Mouse (Mus musculus): ENCODE results near the gene Nek10.

DNA sequence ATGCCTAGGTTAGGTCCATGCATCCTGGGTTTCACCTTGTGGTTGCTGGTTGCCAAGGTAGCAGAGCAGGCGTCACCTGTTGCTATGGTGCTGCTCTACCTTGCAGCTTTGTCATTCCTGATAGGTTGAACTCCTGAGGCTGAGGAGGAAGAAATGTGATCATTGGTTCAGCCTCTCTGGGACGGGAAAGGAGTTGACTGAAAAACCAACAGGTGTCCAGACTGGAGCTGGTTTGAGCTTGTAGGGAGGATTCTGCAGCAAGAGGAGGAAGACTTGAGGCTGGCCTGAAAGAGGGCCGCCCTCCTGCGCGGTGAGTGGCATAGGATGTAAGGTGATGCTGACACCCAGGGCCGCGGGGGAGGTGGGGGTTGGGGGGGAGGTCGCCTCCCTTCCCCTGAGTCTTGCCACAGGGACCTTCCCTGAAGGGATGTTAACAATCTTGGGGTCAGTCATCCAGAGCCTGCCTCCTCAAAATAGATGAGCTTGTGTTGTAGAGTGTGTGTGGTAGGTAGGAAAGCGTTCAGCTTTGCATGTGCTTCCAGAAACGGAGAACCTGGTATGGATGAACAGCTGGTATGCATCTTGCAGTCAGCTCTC, 804 bp downstream of the Nek10 start:
- no peak for TF ChIP-seq CTCF (IDR thresholded peaks at IDR 0.05; ENCODE audit: low read depth, low read length)
- TF ChIP-seq GATA1 (IDR thresholded peaks at IDR 0.05; ENCODE audit: borderline replicate concordance, low read length) = no peak
